Mouse (Mus musculus) embryonic facial prominence, embryonic 13.5 days (tissue): ENCODE results near the gene Haao. TPM values are rescaled to one million over a fixed set of nuclear protein-coding genes. Genes with fewer than 3 reads are reported as not detected.

Experiments
- ATAC-seq: fragments of 200-750 bp; cut with Nextera tagmentation; 2 replicates; pipeline ENCODE4 v1.8.0; 2017; ENCODE audit warnings: low read depth; ENCODE audit not compliant: insufficient number of reproducible peaks, insufficient read depth, low FRiP score, low TSS enrichment
- H3K27ac ChIP-seq: fragments of 300-500 bp; sonication (generic); 2 replicates; pipeline ENCODE4 v1.5.1; 2015; ENCODE audit warnings: moderate library complexity, mild to moderate bottlenecking, inconsistent platforms
- H3K27me3 ChIP-seq: fragments of 300-500 bp; sonication (generic); 2 replicates; pipeline ENCODE4 v1.6.1; 2015; ENCODE audit warnings: mild to moderate bottlenecking, inconsistent platforms
- H3K36me3 ChIP-seq: fragments of 300-500 bp; sonication (generic); 2 replicates; pipeline ENCODE4 v1.6.1; 2015; ENCODE audit warnings: mild to moderate bottlenecking, inconsistent platforms
- H3K4me1 ChIP-seq: fragments of 300-500 bp; sonication (generic); 2 replicates; pipeline ENCODE4 v1.6.1; 2015; ENCODE audit warnings: inconsistent platforms
- H3K4me2 ChIP-seq: fragments of 300-500 bp; sonication (generic); 2 replicates; pipeline ENCODE4 v1.6.1; 2015; ENCODE audit warnings: moderate library complexity, mild to moderate bottlenecking, inconsistent platforms
- H3K4me3 ChIP-seq: fragments of 300-500 bp; sonication (generic); 2 replicates; pipeline ENCODE4 v1.5.1; 2015; ENCODE audit warnings: mild to moderate bottlenecking, inconsistent platforms
- H3K9ac ChIP-seq: fragments of 300-500 bp; sonication (generic); 2 replicates; pipeline ENCODE4 v1.6.1; 2015; ENCODE audit warnings: mild to moderate bottlenecking, inconsistent platforms
- H3K9me3 ChIP-seq: fragments of 300-500 bp; sonication (generic); 2 replicates; pipeline ENCODE4 v1.6.1; 2016; ENCODE audit warnings: inconsistent platforms
- WGBS: fragments of 180-500 bp; shearing (Covaris S2); methylation state at CpG from one replicate; pipeline ENCODE4 v1.1.7; 2015; ENCODE audit warnings: mixed read lengths; 5-methylcytosine and 5-hydroxymethylcytosine counted together
- polyA plus RNA-seq: library from polyadenylated mRNA; unstranded; fragments of >200 nt; fragmentation: Nextera tagmentation; extraction: Ambion mirVana; gene quantifications from 2 replicates; pipeline ENCODE4 v1.2.1, GENCODE M21; 2015

Gene Haao
- polyA plus RNA-seq, 1 experiment from 2014 or later: 1.5 TPM

DNA sequence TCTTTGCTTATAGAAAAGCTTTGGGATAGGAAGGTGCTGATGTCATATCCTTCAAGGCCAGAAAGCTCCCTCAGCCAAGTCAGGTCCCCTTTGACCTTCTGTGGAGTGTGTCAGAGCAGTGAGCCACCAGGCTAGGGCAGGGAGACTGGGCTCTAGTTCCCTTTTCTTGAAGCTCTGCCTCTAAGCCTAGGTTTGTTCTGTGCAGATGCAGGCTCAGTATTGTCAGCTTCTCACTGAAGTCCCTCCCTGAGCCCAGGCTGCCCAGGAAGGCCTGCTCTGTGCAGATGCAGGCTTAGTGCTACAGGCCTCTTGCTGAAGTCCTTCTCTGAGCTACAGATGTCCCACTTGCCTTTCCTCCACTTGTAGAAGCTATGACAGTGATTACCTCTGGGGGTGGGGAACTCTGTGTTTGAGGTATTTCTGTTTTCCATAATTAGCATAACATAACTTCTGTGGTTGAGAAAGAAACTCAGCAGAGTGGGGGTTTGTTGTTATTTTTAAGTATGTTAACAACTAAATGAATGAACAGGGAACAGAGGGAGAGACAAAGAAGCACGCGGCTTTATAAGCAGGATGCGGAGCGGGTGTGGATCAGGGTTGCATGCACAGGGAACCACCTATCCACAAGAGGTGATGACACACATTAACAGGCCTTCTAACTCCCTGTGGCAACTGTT, 17.0 kb downstream of the Haao start:
- H3K4me1 ChIP-seq: peaks cover 15% of the 10 kb centered on the region
- no peak overlapping the region for H3K27ac ChIP-seq
- H3K27me3 ChIP-seq: peaks cover 14% of the 10 kb centered on the region; the same call in 1 of the 2 replicates
- no peaks in the 10 kb centered on the region for H3K9me3 ChIP-seq
- no peak overlapping the region for H3K4me2 ChIP-seq
- no peak for ATAC-seq
- H3K9ac ChIP-seq: no peak overlapping the region
- no peak overlapping the region for H3K4me3 ChIP-seq
- H3K36me3 ChIP-seq: no peaks in the 10 kb centered on the region
- WGBS: 70% methylated on average over 4 of the region's 4 CpGs

DNA sequence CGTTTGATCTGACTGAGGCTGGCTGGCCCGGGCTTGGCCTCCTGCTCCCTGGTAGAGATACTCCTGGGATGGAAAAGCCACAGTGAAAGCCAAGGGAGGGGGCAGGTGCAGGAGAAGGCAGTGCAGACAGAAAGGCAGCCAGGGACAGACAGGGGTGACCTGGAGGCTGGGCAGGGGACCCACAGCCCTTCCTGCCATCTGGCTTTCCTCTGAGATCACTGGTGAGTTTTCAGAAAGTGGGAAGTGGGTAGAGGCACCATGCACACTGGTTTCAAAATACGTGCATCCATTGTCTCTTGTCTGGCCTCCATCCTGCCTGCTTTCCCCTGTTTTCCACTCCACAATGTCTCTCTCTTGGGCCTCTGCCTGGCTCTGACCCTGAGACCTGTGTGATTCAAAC, 18.4 kb downstream of the Haao start:
- no peak overlapping the region for H3K4me3 ChIP-seq
- no peak for ATAC-seq

DNA sequence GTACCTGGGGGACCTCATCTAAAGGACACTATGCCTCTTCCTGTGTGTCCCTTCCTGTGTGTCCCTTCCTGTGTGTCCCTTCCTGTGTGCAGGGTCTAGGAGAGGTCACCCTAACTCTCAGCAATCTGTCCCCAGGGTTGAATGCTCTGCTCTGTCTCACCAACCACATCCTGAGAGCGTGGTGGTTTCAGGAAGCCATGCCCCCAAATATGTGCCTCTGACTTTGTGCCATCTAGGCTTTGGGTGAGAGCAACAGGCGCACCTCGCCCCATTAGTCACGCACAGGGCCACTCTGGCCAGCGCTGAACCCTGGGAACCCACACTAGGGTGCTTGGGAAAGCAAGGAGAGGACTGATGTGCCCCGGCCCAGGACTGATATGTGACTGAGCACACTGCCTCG, 23.9 kb downstream of the Haao start:
- Histone ChIP-seq H3K9ac (no peak overlapping the region), H3K27me3 (0 out of 2 replicates have a peak, but pooled peaks cover 3% of the 10 kb centered on the region), H3K27ac (no peak overlapping the region), H3K36me3 (no peaks in the 10 kb centered on the region), H3K4me3 (no peak overlapping the region), H3K9me3 (no peaks in the 10 kb centered on the region), H3K4me1 (peaks cover 20% of the 10 kb centered on the region), H3K4me2 (no peak overlapping the region)
- WGBS: 87% methylated on average over 7 of the region's 7 CpGs
- no peak for ATAC-seq

More for the DNA sequence above, 18.4 kb downstream of the Haao start:
- no peak overlapping the region for H3K4me2 ChIP-seq
- peaks cover 9% of the 10 kb centered on the region for H3K4me1 ChIP-seq
- H3K27ac ChIP-seq: no peak overlapping the region
- H3K36me3 ChIP-seq: no peaks in the 10 kb centered on the region
- 0 out of 2 replicates have a peak, but pooled peaks cover 8% of the 10 kb centered on the region for H3K27me3 ChIP-seq
- no peak overlapping the region for H3K9ac ChIP-seq
- no peaks in the 10 kb centered on the region for H3K9me3 ChIP-seq
- WGBS: 70% methylated on average over 3 of the region's 3 CpGs

DNA sequence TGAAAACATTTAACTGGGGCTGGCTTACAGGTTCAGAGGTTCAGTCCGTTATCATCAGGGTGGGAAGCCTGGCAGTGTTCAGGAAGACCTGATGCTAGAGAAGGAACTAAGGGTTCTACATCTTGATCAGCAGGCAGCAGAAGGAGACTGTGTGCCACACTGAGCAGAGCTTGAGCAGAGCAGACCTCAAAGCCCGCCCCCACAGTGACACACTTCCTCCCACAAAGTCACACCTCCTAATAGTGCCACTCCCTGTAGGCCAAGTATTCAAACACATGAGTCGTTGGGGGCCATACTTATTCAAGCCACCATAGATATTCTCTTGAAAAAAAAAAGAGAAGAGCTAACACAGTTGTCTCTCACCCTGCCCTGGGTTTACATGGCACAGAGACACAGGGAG, 25.9 kb downstream of the Haao start:
- Histone ChIP-seq H3K9ac (no peak overlapping the region), H3K27me3 (no peaks in the 10 kb centered on the region), H3K27ac (no peak overlapping the region), H3K9me3 (no peaks in the 10 kb centered on the region), H3K4me1 (peaks cover 20% of the 10 kb centered on the region), H3K4me3 (no peak overlapping the region), H3K4me2 (no peak overlapping the region), H3K36me3 (peaks cover 4% of the 10 kb centered on the region; the same call in 1 of the 2 replicates)
- 90% methylated on average over 3 of the region's 3 CpGs for WGBS
- no peak for ATAC-seq

DNA sequence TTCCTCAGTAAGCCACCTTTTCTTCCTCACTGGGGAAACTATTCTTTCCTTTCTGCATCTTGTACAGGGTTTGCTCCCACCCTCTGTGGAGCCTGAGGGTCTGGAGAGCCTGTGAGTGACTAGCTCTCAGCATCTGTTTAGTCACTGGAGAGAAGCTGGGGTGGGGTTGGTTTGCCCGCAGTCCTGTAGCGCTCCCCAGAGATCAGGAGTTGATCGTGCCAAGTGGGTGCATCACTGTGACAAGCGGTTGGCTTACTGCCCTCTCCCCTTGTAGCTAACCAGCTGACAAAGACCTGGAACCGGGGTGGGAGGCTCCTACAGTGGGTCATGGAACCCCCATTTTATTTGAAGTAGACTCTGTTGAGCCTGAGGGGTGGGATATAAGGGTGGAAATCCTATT, 27.1 kb downstream of the Haao start:
- WGBS: 81% methylated on average over 5 of the region's 5 CpGs
- Histone ChIP-seq H3K9me3 (no peaks in the 10 kb centered on the region), H3K4me2 (no peak overlapping the region), H3K36me3 (peaks cover 4% of the 10 kb centered on the region; the same call in 1 of the 2 replicates), H3K27me3 (no peaks in the 10 kb centered on the region), H3K27ac (no peak overlapping the region), H3K4me3 (no peak overlapping the region), H3K4me1 (peaks cover 20% of the 10 kb centered on the region), H3K9ac (no peak overlapping the region)
- ATAC-seq: no peak

DNA sequence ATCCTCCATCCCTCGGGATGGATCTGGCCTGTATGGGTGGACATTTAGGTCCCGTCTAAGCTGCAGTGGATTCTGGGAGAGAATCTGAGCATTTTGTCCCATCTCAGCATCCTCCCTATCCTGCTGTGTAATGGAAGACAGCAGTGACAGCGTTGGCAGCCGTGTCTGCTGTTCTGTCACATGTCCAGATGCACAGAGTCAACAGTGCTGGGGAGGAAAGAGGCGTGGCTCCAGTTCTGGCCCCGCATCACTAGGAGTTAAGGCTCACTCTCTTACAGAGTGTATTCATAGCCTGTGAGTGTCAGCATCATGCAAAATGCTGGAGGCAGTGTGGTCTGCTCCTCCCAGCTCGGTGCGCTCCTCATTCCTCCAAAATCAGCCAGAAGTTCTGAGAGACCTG, 28.3 kb downstream of the Haao start:
- 51% methylated on average over 8 of the region's 8 CpGs for WGBS
- Histone ChIP-seq H3K36me3 (peaks cover 4% of the 10 kb centered on the region; the same call in 1 of the 2 replicates), H3K27ac (no peak overlapping the region), H3K9me3 (no peaks in the 10 kb centered on the region), H3K27me3 (no peaks in the 10 kb centered on the region), H3K4me2 (no peak overlapping the region), H3K9ac (no peak overlapping the region), H3K4me3 (no peak overlapping the region), H3K4me1 (peaks cover 20% of the 10 kb centered on the region)
- ATAC-seq: no peak

DNA sequence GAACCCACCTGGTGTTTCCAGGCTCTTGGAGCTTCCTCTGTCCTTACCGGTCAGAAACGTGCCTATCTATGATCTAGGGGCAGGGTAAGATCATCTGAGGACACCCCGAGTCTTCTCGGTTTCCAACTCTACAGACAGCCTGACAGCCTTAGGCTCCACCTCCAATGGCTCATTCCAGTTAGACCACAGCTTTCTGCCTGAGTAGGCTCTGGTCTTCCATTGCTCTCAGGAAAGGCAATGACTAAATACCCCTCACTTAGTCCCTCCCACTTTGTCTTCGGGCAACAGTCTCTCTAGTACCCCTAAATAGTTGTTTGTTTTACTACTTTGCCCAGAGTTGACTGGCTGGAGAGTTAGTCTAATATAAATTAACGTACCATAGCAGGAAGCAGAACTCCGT, 30.8 kb downstream of the Haao start:
- Histone ChIP-seq H3K27ac (no peak overlapping the region), H3K4me2 (no peak overlapping the region), H3K36me3 (peaks cover 11% of the 10 kb centered on the region), H3K9me3 (no peaks in the 10 kb centered on the region), H3K9ac (no peak overlapping the region), H3K4me1 (peaks cover 11% of the 10 kb centered on the region; the same call in 1 of the 2 replicates), H3K27me3 (no peaks in the 10 kb centered on the region), H3K4me3 (no peak overlapping the region)
- ATAC-seq: no peak
- 79% methylated on average over 7 of the region's 7 CpGs for WGBS

DNA sequence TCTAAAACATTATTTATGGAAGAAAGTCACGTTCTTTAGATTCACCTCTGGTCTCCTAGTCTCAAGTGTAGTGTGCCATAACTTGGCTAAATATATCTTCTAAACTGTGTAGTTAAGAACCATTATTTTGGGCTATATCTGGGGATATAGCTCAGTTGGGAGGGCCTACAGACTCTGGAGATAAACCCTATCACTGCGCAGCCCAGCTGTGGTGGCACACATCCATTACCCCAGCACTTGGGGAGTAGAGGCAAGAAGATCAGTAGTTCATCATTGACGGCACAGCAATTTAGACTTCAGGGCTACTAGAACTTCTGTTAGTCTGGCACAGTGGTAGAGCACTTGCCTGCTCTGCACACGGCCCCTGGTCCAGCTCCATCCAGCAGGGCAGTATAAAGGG, 34.7 kb downstream of the Haao start:
- 90% methylated on average over 4 of the region's 4 CpGs for WGBS
- H3K27me3 ChIP-seq: no peaks in the 10 kb centered on the region
- no peak overlapping the region for H3K4me3 ChIP-seq
- no peak for ATAC-seq
- H3K9ac ChIP-seq: no peak overlapping the region
- no peak overlapping the region for H3K27ac ChIP-seq
- H3K4me2 ChIP-seq: no peak overlapping the region
- peaks cover 32% of the 10 kb centered on the region for H3K36me3 ChIP-seq
- no peaks in the 10 kb centered on the region for H3K4me1 ChIP-seq
- H3K9me3 ChIP-seq: no peaks in the 10 kb centered on the region

DNA sequence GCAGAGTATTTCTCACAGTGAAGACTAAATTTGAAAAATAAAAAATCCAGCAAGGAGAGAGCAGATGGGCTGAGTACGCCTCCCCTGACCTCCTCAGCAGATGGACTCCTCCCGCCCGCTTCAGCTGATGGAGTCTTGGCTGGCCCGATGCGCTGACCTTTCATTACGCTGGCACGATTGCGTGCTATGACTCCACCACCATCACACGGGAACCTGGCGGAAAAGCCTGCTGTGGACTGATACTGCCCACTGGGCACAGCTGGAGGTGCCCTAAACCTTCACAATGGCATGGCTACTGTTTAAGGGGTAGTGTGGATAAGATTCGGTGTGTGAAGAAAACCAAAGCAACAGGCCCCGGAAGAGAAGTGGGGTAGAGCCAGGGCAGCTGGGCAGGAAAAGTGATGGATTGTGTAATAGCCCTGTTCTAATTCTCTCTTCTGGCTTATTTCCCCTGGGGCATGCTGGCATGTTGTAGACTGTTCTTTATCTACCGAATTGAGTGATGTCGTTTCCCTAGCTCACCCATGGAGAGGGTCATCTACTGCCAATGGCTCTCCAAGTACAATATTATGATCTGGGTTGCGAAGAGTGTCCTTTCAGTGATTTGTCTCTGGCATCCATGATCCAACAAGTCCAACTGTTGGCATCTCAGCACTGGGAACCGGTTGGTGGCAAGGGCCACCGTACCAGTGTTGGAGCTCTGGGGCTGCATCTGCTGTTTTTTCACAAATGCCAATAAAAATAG, 35.4 kb downstream of the Haao start:
- H3K4me3 ChIP-seq: no peak overlapping the region
- no peaks in the 10 kb centered on the region for H3K4me1 ChIP-seq
- H3K36me3 ChIP-seq: peaks cover 35% of the 10 kb centered on the region
- no peak for ATAC-seq
- H3K9me3 ChIP-seq: no peaks in the 10 kb centered on the region
- H3K27me3 ChIP-seq: no peaks in the 10 kb centered on the region
- WGBS: 91% methylated on average over 17 of the region's 17 CpGs
- no peak overlapping the region for H3K27ac ChIP-seq
- no peak overlapping the region for H3K9ac ChIP-seq
- H3K4me2 ChIP-seq: no peak overlapping the region

DNA sequence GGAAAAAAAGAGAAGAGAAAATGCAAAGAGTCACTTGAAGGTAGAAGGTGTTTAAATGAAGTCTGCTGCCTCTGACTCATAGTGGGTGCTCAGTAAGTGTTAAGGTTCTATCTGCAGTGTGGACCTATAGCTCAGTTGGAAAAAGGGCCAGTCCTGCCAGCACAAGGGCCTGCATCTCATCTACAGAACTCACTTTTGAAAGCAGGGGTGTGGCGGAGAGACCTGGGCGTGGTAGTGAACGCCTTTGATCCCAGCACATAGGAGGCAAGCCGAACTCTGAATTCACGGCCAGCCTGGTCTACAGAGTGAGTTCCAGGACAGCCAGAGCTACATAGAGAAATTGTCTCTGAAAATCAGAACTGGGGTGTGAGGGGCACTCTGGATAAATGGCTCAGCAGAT, 37.5 kb downstream of the Haao start:
- Histone ChIP-seq H3K27me3 (no peaks in the 10 kb centered on the region), H3K4me3 (no peak overlapping the region), H3K27ac (no peak overlapping the region), H3K9ac (no peak overlapping the region), H3K4me2 (no peak overlapping the region), H3K9me3 (no peaks in the 10 kb centered on the region), H3K36me3 (peaks cover 56% of the 10 kb centered on the region), H3K4me1 (no peaks in the 10 kb centered on the region)
- 95% methylated on average over 5 of the region's 5 CpGs for WGBS
- ATAC-seq: no peak

DNA sequence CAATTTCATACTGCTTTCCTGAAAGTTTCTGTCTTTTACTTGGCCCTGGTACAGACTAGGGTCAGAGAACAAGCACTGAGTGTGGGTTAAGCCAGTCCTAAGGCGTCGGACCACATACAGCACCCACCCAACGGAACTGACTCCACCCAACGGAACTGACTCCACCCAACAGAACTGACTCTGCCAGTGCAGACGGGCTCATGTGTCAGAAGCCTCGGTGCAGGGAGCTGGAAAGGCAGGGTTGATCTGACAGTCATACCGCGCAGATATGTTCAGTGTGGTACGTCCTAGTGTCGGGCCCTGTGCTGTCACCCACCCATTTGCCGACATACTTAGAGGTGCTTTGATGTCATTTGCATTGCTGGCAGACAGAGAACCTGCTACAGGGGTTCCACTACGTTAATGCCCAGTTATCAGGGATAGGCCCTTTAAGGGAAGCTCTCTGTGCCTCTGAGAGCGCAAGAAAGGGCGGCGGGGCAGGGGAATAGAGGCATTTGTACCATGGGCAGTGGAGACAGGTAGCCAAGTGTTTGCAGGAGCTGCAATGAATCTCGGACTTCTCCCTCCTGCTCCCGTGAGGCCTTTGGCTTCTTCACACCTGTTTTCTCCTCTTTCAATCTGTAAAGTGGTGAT, 38.5 kb downstream of the Haao start:
- no peak overlapping the region for H3K9ac ChIP-seq
- no peaks in the 10 kb centered on the region for H3K4me1 ChIP-seq
- H3K27ac ChIP-seq: no peak overlapping the region
- H3K36me3 ChIP-seq: peaks cover 65% of the 10 kb centered on the region
- no peaks in the 10 kb centered on the region for H3K27me3 ChIP-seq
- WGBS: 85% methylated on average over 17 of the region's 17 CpGs
- no peaks in the 10 kb centered on the region for H3K9me3 ChIP-seq
- H3K4me2 ChIP-seq: no peak overlapping the region
- H3K4me3 ChIP-seq: no peak overlapping the region
- no peak; the same call in 1 of the 2 replicates for ATAC-seq
